Mouse (Mus musculus) midbrain, embryonic 15.5 days (tissue): Measurements from ENCODE around the gene Arhgap29. TPM values are rescaled to one million over a fixed set of nuclear protein-coding genes. Genes with fewer than 3 reads are reported as not detected.

ENCODE experiments used
- ATAC-seq: fragments of 200-750 bp; cut with Nextera tagmentation; replicated peaks from 2 replicates; pipeline ENCODE4 v1.8.0; 2017; ENCODE audit warnings: moderate TSS enrichment
- H3K27ac ChIP-seq: fragments of 300-500 bp; sonication (generic); 2 replicates; pipeline ENCODE4 v1.5.1; 2015; ENCODE audit warnings: mild to moderate bottlenecking, inconsistent platforms
- H3K27me3 ChIP-seq: fragments of 300-500 bp; sonication (generic); replicated peaks from 2 replicates; pipeline ENCODE4 v1.6.1; 2015; ENCODE audit warnings: inconsistent platforms
- H3K36me3 ChIP-seq: fragments of 300-500 bp; sonication (generic); replicated peaks from 2 replicates; pipeline ENCODE4 v1.6.1; 2015; ENCODE audit warnings: inconsistent platforms
- H3K4me1 ChIP-seq: fragments of 300-500 bp; sonication (generic); 2 replicates; pipeline ENCODE4 v1.6.1; 2015; ENCODE audit warnings: inconsistent platforms
- H3K4me2 ChIP-seq: fragments of 300-500 bp; sonication (generic); 2 replicates; pipeline ENCODE4 v1.6.1; 2015; ENCODE audit warnings: inconsistent platforms, mild to moderate bottlenecking, moderate library complexity
- H3K4me3 ChIP-seq: fragments of 300-500 bp; sonication (generic); 2 replicates; pipeline ENCODE4 v1.5.1; 2015; ENCODE audit warnings: mild to moderate bottlenecking, inconsistent platforms
- H3K9ac ChIP-seq: fragments of 300-500 bp; sonication (generic); 2 replicates; pipeline ENCODE4 v1.6.1; 2015; ENCODE audit warnings: mild to moderate bottlenecking, inconsistent platforms
- H3K9me3 ChIP-seq: fragments of 300-500 bp; sonication (generic); 2 replicates; pipeline ENCODE4 v1.6.1; 2016; ENCODE audit warnings: inconsistent platforms
- WGBS: fragments of 180-500 bp; shearing (Covaris S2); methylation state at CpG from one replicate; pipeline ENCODE4 v1.1.7; 2015; ENCODE audit warnings: mixed read lengths; 5-methylcytosine and 5-hydroxymethylcytosine counted together
- polyA plus RNA-seq: library from polyadenylated mRNA; unstranded; fragments of >200 nt; fragmentation: Nextera tagmentation; extraction: Ambion mirVana; gene quantifications from 2 replicates; pipeline ENCODE4 v1.2.1, GENCODE M21; 2015

Arhgap29 gene
- polyA plus RNA-seq, 1 experiment from 2014 or later = 20.4 TPM

GRCm38 (mm10) chr3:121975381-121975780 lies 23.0 kb downstream of the Arhgap29 start:
- Histone ChIP-seq H3K9ac (no peak overlapping the region), H3K36me3 (no peaks in the 10 kb centered on the region), H3K4me3 (no peak overlapping the region), H3K9me3 (no peaks in the 10 kb centered on the region), H3K4me1 (no peaks in the 10 kb centered on the region), H3K4me2 (no peak overlapping the region), H3K27me3 (no peaks in the 10 kb centered on the region), H3K27ac (no peak overlapping the region)
- no peak for ATAC-seq
- WGBS = 88% methylated on average over 3 of the region's 3 CpGs

- Histone ChIP-seq H3K27ac (no peak overlapping the region), H3K4me3 (no peak overlapping the region), H3K9me3 (no peaks in the 10 kb centered on the region), H3K36me3 (no peaks in the 10 kb centered on the region), H3K27me3 (no peaks in the 10 kb centered on the region), H3K4me2 (no peak overlapping the region), H3K4me1 (no peaks in the 10 kb centered on the region), H3K9ac (no peak overlapping the region)
- WGBS = 88% methylated on average over 4 of the region's 4 CpGs
- no peak for ATAC-seq
Measured at GRCm38 (mm10) chr3:121981306-121981705, 29.0 kb downstream of the Arhgap29 start.

- Histone ChIP-seq H3K27me3 (no peaks in the 10 kb centered on the region), H3K4me3 (no peak overlapping the region), H3K4me1 (no peaks in the 10 kb centered on the region), H3K9ac (no peak overlapping the region), H3K27ac (no peak overlapping the region), H3K9me3 (no peaks in the 10 kb centered on the region), H3K4me2 (no peak overlapping the region), H3K36me3 (no peaks in the 10 kb centered on the region)
- WGBS = 74% methylated on average over 4 of the region's 4 CpGs
- ATAC-seq = no peak
Measured at GRCm38 (mm10) chr3:121982450-121982849, 30.1 kb downstream of the Arhgap29 start.

GRCm38 (mm10) chr3:121995125-121995524 lies 42.8 kb downstream of the Arhgap29 start:
- no peaks in the 10 kb centered on the region for H3K36me3 ChIP-seq
- no peaks in the 10 kb centered on the region for H3K27me3 ChIP-seq
- WGBS = 68% methylated on average over 4 of the region's 4 CpGs
- no peaks in the 10 kb centered on the region for H3K9me3 ChIP-seq
- no peak overlapping the region for H3K4me2 ChIP-seq
- no peak overlapping the region for H3K9ac ChIP-seq
- H3K4me1 ChIP-seq = no peaks in the 10 kb centered on the region
- no peak overlapping the region for H3K4me3 ChIP-seq
- ATAC-seq = no peak
- H3K27ac ChIP-seq = no peak overlapping the region

GRCm38 (mm10) chr3:121999934-122000333 lies 47.6 kb downstream of the Arhgap29 start:
- Histone ChIP-seq H3K27ac (no peak overlapping the region), H3K27me3 (no peaks in the 10 kb centered on the region), H3K4me3 (no peak overlapping the region), H3K36me3 (no peaks in the 10 kb centered on the region), H3K4me2 (no peak overlapping the region), H3K9me3 (no peaks in the 10 kb centered on the region), H3K9ac (no peak overlapping the region), H3K4me1 (no peaks in the 10 kb centered on the region)
- ATAC-seq = no peak
- WGBS = 84% methylated on average over 2 of the region's 2 CpGs

GRCm38 (mm10) chr3:122001568-122001967 lies 49.2 kb downstream of the Arhgap29 start:
- H3K9ac ChIP-seq = no peak overlapping the region
- no peak overlapping the region for H3K4me3 ChIP-seq
- 81% methylated on average over 6 of the region's 6 CpGs for WGBS

GRCm38 (mm10) chr3:122009818-122010217 lies 57.5 kb downstream of the Arhgap29 start:
- Histone ChIP-seq H3K4me3 (no peak overlapping the region), H3K9ac (no peak overlapping the region), H3K4me2 (no peak overlapping the region), H3K36me3 (no peaks in the 10 kb centered on the region), H3K4me1 (no peaks in the 10 kb centered on the region), H3K27me3 (no peaks in the 10 kb centered on the region), H3K27ac (no peak overlapping the region), H3K9me3 (no peaks in the 10 kb centered on the region)
- no peak for ATAC-seq
- 90% methylated on average over 5 of the region's 5 CpGs for WGBS

More at GRCm38 (mm10) chr3:122001568-122001967, 49.2 kb downstream of the Arhgap29 start:
- no peak for ATAC-seq
- Histone ChIP-seq H3K4me1 (no peaks in the 10 kb centered on the region), H3K36me3 (no peaks in the 10 kb centered on the region), H3K27me3 (no peaks in the 10 kb centered on the region), H3K27ac (no peak overlapping the region), H3K4me2 (no peak overlapping the region), H3K9me3 (no peaks in the 10 kb centered on the region)

- WGBS = 96% methylated on average over 5 of the region's 5 CpGs
- H3K27me3 ChIP-seq = no peaks in the 10 kb centered on the region
- H3K4me2 ChIP-seq = no peak overlapping the region
- no peaks in the 10 kb centered on the region for H3K36me3 ChIP-seq
- H3K9ac ChIP-seq = no peak overlapping the region
- no peaks in the 10 kb centered on the region for H3K9me3 ChIP-seq
- H3K4me1 ChIP-seq = no peaks in the 10 kb centered on the region
- no peak overlapping the region for H3K27ac ChIP-seq
- no peak overlapping the region for H3K4me3 ChIP-seq
- no peak for ATAC-seq
Measured at GRCm38 (mm10) chr3:122010292-122010691, 58.0 kb downstream of the Arhgap29 start.

GRCm38 (mm10) chr3:122012464-122012863 lies 60.1 kb downstream of the Arhgap29 start:
- Histone ChIP-seq H3K36me3 (no peaks in the 10 kb centered on the region), H3K27me3 (no peaks in the 10 kb centered on the region), H3K4me2 (no peak overlapping the region), H3K4me3 (no peak overlapping the region), H3K4me1 (no peaks in the 10 kb centered on the region), H3K9ac (no peak overlapping the region), H3K27ac (no peak overlapping the region), H3K9me3 (no peaks in the 10 kb centered on the region)
- WGBS = 77% methylated on average over 1 of the region's 1 CpGs
- no peak for ATAC-seq

- H3K36me3 ChIP-seq = no peaks in the 10 kb centered on the region
- no peaks in the 10 kb centered on the region for H3K9me3 ChIP-seq
- WGBS = 94% methylated on average over 7 of the region's 7 CpGs
- H3K9ac ChIP-seq = no peak overlapping the region
- no peaks in the 10 kb centered on the region for H3K27me3 ChIP-seq
- no peaks in the 10 kb centered on the region for H3K4me1 ChIP-seq
- no peak overlapping the region for H3K4me2 ChIP-seq
- no peak for ATAC-seq
- no peak overlapping the region for H3K27ac ChIP-seq
- no peak overlapping the region for H3K4me3 ChIP-seq
Measured at GRCm38 (mm10) chr3:122018421-122018820, 66.1 kb downstream of the Arhgap29 start.

GRCm38 (mm10) chr3:122019159-122019558 lies 66.8 kb downstream of the Arhgap29 start:
- no peaks in the 10 kb centered on the region for H3K27me3 ChIP-seq
- H3K4me3 ChIP-seq = no peak overlapping the region
- no peaks in the 10 kb centered on the region for H3K36me3 ChIP-seq
- H3K9ac ChIP-seq = no peak overlapping the region
- H3K27ac ChIP-seq = no peak overlapping the region
- 90% methylated on average over 5 of the region's 5 CpGs for WGBS
- H3K4me2 ChIP-seq = no peak overlapping the region
- ATAC-seq = no peak
- no peaks in the 10 kb centered on the region for H3K4me1 ChIP-seq
- no peaks in the 10 kb centered on the region for H3K9me3 ChIP-seq

GRCm38 (mm10) chr3:122021029-122021652 lies 68.8 kb downstream of the Arhgap29 start:
- no peaks in the 10 kb centered on the region for H3K27me3 ChIP-seq
- no peaks in the 10 kb centered on the region for H3K9me3 ChIP-seq
- H3K9ac ChIP-seq = no peak overlapping the region
- 91% methylated on average over 8 of the region's 8 CpGs for WGBS
- no peak overlapping the region for H3K27ac ChIP-seq
- ATAC-seq = no peak
- no peaks in the 10 kb centered on the region for H3K4me1 ChIP-seq
- no peaks in the 10 kb centered on the region for H3K36me3 ChIP-seq
- H3K4me3 ChIP-seq = no peak overlapping the region
- no peak overlapping the region for H3K4me2 ChIP-seq

GRCm38 (mm10) chr3:122022355-122022754 lies 70.0 kb downstream of the Arhgap29 start:
- Histone ChIP-seq H3K36me3 (no peaks in the 10 kb centered on the region), H3K4me2 (no peak overlapping the region), H3K4me1 (no peaks in the 10 kb centered on the region), H3K9me3 (no peaks in the 10 kb centered on the region), H3K27me3 (no peaks in the 10 kb centered on the region), H3K27ac (no peak overlapping the region), H3K4me3 (no peak overlapping the region), H3K9ac (no peak overlapping the region)
- WGBS = 90% methylated on average over 3 of the region's 3 CpGs
- ATAC-seq = no peak
